10 mouse cellular contexts compared by ENCODE assay signal in the genomic region with DNA sequence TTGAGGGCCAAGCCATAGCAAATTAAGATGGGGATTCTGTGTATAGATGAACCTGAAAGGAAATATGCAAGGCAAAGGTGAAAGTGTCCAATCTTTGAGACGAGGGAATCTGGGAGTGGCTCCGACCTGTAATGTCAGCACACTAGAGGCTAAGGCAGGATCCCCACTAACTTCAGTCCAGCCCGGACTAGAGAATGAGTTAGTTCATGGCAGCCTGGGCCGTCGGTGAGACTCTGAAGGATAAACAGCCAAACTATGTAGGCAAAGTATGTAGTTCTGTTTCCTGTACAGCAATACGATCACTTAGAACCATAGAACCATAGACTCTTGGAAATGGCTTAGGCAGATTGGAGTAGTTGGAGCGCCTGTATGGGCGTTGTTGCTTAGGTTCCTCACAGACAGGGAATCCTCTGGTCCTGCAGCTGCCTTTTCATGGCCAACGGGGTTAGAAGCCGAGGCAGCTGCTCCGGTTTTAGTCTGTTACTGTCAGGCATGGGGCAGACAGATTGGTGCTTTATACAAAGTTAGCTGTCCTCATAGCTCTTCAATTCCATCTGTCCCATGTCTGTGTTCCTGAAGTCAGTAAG. TPM values are rescaled to one million over a fixed set of nuclear protein-coding genes. Genes with fewer than 3 reads are reported as not detected.
DNase-seq lines count a peak whose midpoint lies in the region; ATAC-seq lines count a peak whose summit lies in the region.
"Had no signal": no experiment of that assay in that cellular context is flagged by ENCODE, and none has a peak within 500 bp of the region (broad histone marks: within the 10 kb centered on the region; RNA-seq: fewer than 3 reads in every experiment).

No protein-coding gene starts in this region.

- DNase-seq in heart, postnatal 14 days, result no peak
- peak; percentile 67 for DNase-seq in A20 (ENCODE audit: low read depth, low spot score)
- no peak for DNase-seq in embryonic facial prominence, embryonic 14.5 days (ENCODE audit: low spot score)
- DNase-seq in induced T-regulatory cell, adult 2 months (ENCODE audit: low read depth), result peak; percentile 26
- no peak for DNase-seq in embryo, embryonic 9.5 days (ENCODE audit: extremely low spot score)
- no peak for DNase-seq in cerebellum, postnatal 25 days
- DNase-seq: lung, postnatal 10 days; right cerebral cortex, postnatal 4 days had no signal

- H3K27ac ChIP-seq in heart, embryonic 11.5 days (ENCODE audit: low read depth, low read length), result peak overlapping the region; percentile 29; the same call in 1 of the 2 replicates
- peak overlapping the region; percentile 54 for H3K27ac ChIP-seq in embryonic facial prominence, embryonic 14.5 days (replicated peaks; ENCODE audit: low read depth, low read length)

- intact Hi-C loops in heart, postnatal 14 days (cut with DNase I), result no loop called here

- H3K4me2 ChIP-seq in heart, embryonic 11.5 days, result no peak overlapping the region
- no peak overlapping the region for H3K4me2 ChIP-seq in embryonic facial prominence, embryonic 14.5 days (ENCODE audit: low read depth, low read length)

- no peaks in the 10 kb centered on the region for H3K27me3 ChIP-seq in heart, embryonic 11.5 days (ENCODE audit: control insufficient read depth, insufficient read depth, low read length)
- no peaks in the 10 kb centered on the region for H3K27me3 ChIP-seq in embryonic facial prominence, embryonic 14.5 days (replicated peaks; ENCODE audit: control insufficient read depth, insufficient read depth, low read length)

- 80% methylated on average over 11 of the region's 11 CpGs for WGBS in heart, embryonic 11.5 days (ENCODE audit: insufficient replicate concordance)
- 80% methylated on average over 11 of the region's 11 CpGs for WGBS in embryonic facial prominence, embryonic 14.5 days

- H3K36me3 ChIP-seq in heart, embryonic 11.5 days (ENCODE audit: control insufficient read depth, insufficient read depth, low read length), result no peaks in the 10 kb centered on the region
- H3K36me3 ChIP-seq in embryonic facial prominence, embryonic 14.5 days (ENCODE audit: control insufficient read depth, insufficient read depth, low read length), result peaks cover 6% of the 10 kb centered on the region

- no peaks in the 10 kb centered on the region for H3K9me3 ChIP-seq in heart, embryonic 11.5 days (replicated peaks; ENCODE audit: control insufficient read depth, low read length)
- H3K9me3 ChIP-seq in embryonic facial prominence, embryonic 14.5 days (ENCODE audit: control insufficient read depth, low read length), result no peaks in the 10 kb centered on the region

- no peak overlapping the region for H3K4me3 ChIP-seq in heart, embryonic 11.5 days (ENCODE audit: low read depth, low read length)
- H3K4me3 ChIP-seq in embryonic facial prominence, embryonic 14.5 days (ENCODE audit: low read depth, low read length), result no peak overlapping the region

- H3K4me1 ChIP-seq in heart, embryonic 11.5 days (ENCODE audit: control insufficient read depth, insufficient read depth, low read length), result peaks cover 21% of the 10 kb centered on the region
- peaks cover 29% of the 10 kb centered on the region for H3K4me1 ChIP-seq in embryonic facial prominence, embryonic 14.5 days (ENCODE audit: control insufficient read depth, insufficient read depth, low read length)

- no peak overlapping the region; the same call in 1 of the 2 replicates for H3K9ac ChIP-seq in heart, embryonic 11.5 days (ENCODE audit: low read depth, low read length)
- no peak overlapping the region for H3K9ac ChIP-seq in embryonic facial prominence, embryonic 14.5 days (ENCODE audit: low read depth, low read length)

- ATAC-seq in heart, embryonic 11.5 days (replicated peaks; ENCODE audit: insufficient number of reproducible peaks, low FRiP score, low TSS enrichment), result no peak
- no peak for ATAC-seq in embryonic facial prominence, embryonic 14.5 days (ENCODE audit: low read depth)
- no peak for ATAC-seq in monocyte, adult 5-6 weeks (replicated peaks; ENCODE audit: insufficient number of reproducible peaks, low FRiP score, low TSS enrichment, poor library complexity, severe bottlenecking)

RNA-seq across cellular contexts. Expression of a gene that starts 39.4 kb away (rescaled TPM):
- polyA plus RNA-seq in heart, embryonic 11.5 days (2014; fragmentation: Nextera tagmentation; extraction: Ambion mirVana), result 43.1 and 49.7 TPM in 2 replicates
- 100 to 1,000 TPM in 1 of 2 experiments, 10 to 100 TPM in 1; 92.6 to 107 TPM for total RNA-seq in heart, postnatal 14 days (2021)
- 33.5 and 33.9 TPM in 2 replicates for polyA plus RNA-seq in embryonic facial prominence, embryonic 14.5 days (2014; fragmentation: Nextera tagmentation; extraction: Ambion mirVana)
- 53.5 to 127 TPM (median 61.9 TPM) in 3 replicates for total RNA-seq in monocyte, adult 5-6 weeks (2017)

Comparison
In these comparisons a context has a peak if more than half of its experiments do, and no peak if none do; other contexts are left out.
1. DNase-seq: peak in A20 (single experiment) and induced T-regulatory cell, adult 2 months (single experiment); none in heart, postnatal 14 days (0 of 2), embryonic facial prominence, embryonic 14.5 days (single experiment), embryo, embryonic 9.5 days (single experiment) and cerebellum, postnatal 25 days (0 of 2).